Mouse (Mus musculus): Measurements from ENCODE around the gene CN725425. TPM values are rescaled to one million over a fixed set of nuclear protein-coding genes. Genes with fewer than 3 reads are reported as not detected.

CN725425 gene
- polyA plus RNA-seq, 1 experiment from 2014 or later = not detected

DNA sequence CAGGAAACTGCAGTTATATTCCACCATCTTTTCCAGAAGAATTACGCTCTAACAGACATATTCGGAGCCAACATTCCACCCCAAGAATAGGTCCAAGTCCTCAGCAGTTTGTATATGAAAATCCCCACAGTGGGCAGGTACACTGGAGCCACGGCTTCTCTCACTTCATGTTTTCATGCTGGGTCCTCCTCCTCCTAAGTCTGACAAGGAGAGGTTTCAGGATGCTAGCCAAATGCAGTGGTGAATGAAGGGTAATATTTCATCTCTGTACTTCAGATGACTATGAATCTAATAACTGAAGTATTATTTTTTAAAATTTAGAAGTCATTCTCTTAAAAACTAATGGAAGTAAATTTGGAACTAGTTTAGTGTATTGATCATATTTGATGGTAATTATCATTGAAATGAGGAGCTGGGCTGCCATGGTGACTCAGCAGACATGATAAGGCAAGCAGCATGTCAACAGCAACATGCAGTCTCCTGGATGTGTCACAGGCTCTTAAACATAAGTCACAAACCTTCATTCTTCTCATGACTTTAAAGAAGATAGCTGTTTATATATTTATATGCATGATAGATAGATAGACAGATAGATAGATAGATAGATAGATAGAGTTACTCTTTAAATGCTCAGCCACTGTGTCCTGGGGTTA lies 41.5 kb downstream of the CN725425 start:
- H3K36me3 ChIP-seq = no peaks in the 10 kb centered on the region
- no peaks in the 10 kb centered on the region for H3K4me1 ChIP-seq
- no peak overlapping the region for H3K27ac ChIP-seq
- no peak overlapping the region for H3K9ac ChIP-seq
- no peaks in the 10 kb centered on the region for H3K27me3 ChIP-seq
- WGBS = 81% methylated on average over 3 of the region's 3 CpGs
- H3K4me3 ChIP-seq = no peak overlapping the region
- no peak for ATAC-seq (ENCODE audit: borderline replicate concordance, extremely low read depth, low FRiP score, low TSS enrichment)
- no peaks in the 10 kb centered on the region for H3K9me3 ChIP-seq
- H3K4me2 ChIP-seq = no peak overlapping the region

DNA sequence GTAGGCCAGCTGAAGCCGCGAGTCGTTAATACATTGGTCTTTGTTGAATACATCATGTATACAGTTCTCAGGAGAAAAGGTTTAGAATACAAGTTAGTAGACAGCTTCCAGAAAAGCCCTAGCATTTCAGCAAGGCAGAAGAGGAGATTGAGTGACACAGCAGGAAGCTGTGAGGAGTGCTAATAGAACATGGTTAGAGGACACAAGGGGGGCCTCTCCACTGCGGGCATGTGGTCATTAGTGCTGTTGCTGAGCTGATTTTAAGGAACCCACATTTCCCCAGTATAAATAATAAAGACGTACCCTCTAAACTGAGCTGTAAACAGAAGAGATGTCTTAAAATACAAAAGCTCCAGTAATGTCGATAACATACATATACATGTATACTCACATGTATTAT lies 51.5 kb downstream of the CN725425 start:
- H3K27ac ChIP-seq = no peak overlapping the region
- no peaks in the 10 kb centered on the region for H3K27me3 ChIP-seq
- no peak for ATAC-seq (ENCODE audit: borderline replicate concordance, extremely low read depth, low FRiP score, low TSS enrichment)
- H3K9ac ChIP-seq = no peak overlapping the region
- no peaks in the 10 kb centered on the region for H3K9me3 ChIP-seq
- H3K4me2 ChIP-seq = no peak overlapping the region
- 75% methylated on average over 6 of the region's 6 CpGs for WGBS
- 0 out of 2 replicates have a peak, but pooled peaks cover 6% of the 10 kb centered on the region for H3K4me1 ChIP-seq
- H3K36me3 ChIP-seq = no peaks in the 10 kb centered on the region
- no peak overlapping the region for H3K4me3 ChIP-seq

DNA sequence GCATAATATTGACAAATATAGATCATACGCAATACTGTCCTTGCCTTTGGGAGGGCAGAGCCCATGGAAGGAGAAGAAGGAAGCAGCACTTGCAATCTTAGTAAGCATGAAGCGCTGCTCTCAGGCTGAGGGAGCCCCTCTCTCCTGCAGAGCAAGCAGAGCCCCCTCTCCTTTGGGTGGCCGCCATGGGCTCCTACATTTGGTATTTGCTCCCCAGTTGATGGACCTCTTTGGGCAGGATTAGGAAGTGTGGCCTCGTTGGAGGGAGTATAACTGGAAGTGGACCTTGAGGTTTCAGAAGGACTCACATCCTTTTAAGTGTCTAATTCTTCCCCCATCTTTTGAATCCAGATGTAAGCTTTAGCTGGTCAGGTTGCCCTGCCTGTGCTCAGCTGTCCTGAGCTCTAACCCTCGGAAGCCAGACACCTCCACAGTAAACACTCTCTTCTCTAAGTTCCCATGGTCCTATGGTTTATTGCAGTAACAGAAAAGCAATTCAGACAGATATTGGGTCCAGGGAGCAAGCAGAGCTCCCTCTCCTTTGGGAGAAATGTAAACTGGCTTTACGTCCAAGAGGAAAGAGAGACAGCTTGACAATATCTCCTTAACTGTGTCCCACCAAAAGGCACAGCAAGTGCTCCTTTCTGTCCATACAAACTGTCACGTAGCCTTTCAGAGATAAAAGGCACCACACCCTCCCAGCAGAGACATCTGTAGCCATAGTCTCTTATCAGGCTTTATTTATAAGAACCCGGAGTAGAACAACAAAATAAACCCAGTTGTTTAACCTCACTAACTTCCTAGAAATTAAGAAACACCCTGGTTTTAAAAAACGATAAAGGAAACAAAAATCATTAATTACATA lies 52.5 kb downstream of the CN725425 start:
- no peaks in the 10 kb centered on the region for H3K27me3 ChIP-seq
- 55% methylated on average over 9 of the region's 9 CpGs for WGBS
- H3K4me3 ChIP-seq = no peak overlapping the region
- no peak for ATAC-seq (ENCODE audit: borderline replicate concordance, extremely low read depth, low FRiP score, low TSS enrichment)
- H3K4me2 ChIP-seq = no peak overlapping the region
- H3K4me1 ChIP-seq = 0 out of 2 replicates have a peak, but pooled peaks cover 6% of the 10 kb centered on the region
- H3K9ac ChIP-seq = no peak overlapping the region
- H3K27ac ChIP-seq = no peak overlapping the region
- H3K36me3 ChIP-seq = no peaks in the 10 kb centered on the region
- H3K9me3 ChIP-seq = no peaks in the 10 kb centered on the region

DNA sequence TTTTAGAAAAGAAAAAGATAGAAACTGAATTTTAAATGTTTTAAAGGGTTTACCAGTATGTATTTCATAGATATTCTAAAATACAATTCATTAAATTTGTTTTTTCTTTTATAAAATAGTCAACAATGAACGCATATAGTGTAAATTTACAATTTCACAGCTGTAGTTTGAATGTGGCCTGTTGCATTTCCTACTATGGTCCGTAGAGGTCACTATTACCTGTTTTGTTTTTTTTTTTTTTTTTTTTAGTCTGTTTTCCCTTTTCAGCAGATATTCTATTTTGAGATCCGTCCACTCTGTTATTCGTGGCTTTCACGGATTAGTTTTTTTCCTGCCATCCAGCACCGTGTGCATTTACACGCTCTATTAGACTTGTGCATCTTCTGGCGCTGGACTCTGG lies 53.7 kb downstream of the CN725425 start:
- ATAC-seq (ENCODE audit: borderline replicate concordance, extremely low read depth, low FRiP score, low TSS enrichment) = no peak
- no peaks in the 10 kb centered on the region for H3K27me3 ChIP-seq
- no peaks in the 10 kb centered on the region for H3K9me3 ChIP-seq
- H3K4me3 ChIP-seq = no peak overlapping the region
- 47% methylated on average over 8 of the region's 8 CpGs for WGBS
- H3K36me3 ChIP-seq = no peaks in the 10 kb centered on the region
- H3K9ac ChIP-seq = no peak overlapping the region
- H3K4me2 ChIP-seq = no peak overlapping the region
- H3K27ac ChIP-seq = no peak overlapping the region
- H3K4me1 ChIP-seq = 0 out of 2 replicates have a peak, but pooled peaks cover 6% of the 10 kb centered on the region

DNA sequence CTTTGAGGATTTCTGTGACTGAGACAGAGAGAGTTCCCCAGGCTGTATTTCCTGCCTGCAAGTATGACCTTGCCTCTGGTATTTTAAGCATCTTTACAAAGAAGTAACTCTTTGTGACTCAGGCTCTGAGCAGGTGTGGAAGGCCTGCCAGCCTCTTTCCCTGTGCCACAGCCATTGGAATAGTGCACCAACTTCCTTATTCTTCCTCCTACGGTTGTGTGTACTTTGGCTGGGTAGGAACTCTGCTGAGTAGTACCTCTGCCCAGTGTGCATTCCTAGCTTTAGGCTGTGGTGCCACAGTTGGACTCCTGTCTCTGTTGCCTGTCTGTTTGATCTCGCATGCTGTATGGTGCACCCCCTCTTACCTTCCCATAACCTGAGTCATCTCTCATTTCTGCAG lies 56.0 kb downstream of the CN725425 start:
- ATAC-seq (ENCODE audit: borderline replicate concordance, extremely low read depth, low FRiP score, low TSS enrichment) = peak; percentile 75; the same call in 1 of the 2 replicates
- Histone ChIP-seq H3K4me3 (no peak overlapping the region), H3K4me2 (no peak overlapping the region), H3K27ac (peak overlapping the region; percentile 25), H3K4me1 (0 out of 2 replicates have a peak, but pooled peaks cover 6% of the 10 kb centered on the region), H3K9ac (no peak overlapping the region), H3K27me3 (no peaks in the 10 kb centered on the region), H3K9me3 (no peaks in the 10 kb centered on the region), H3K36me3 (no peaks in the 10 kb centered on the region)
- 66% methylated on average over 2 of the region's 2 CpGs for WGBS

DNA sequence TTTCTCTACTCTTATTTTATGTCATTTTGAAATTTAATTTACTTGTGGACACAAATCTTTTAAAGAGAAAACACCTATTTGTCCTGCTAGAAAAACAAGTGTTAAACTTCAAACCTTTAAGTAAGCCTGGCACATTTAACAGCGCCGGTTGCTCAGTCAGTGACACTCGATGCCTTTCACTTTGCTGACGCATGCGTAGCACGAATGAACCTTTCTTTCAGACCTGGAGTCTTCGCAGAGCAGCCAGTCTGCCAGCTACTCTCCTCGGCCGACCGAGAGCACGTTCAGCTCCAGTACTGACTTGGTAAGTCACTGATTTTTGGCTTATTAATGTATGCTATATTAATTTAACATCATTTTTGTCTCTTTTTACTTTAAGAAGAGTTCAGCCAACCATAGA lies 57.8 kb downstream of the CN725425 start:
- no peak overlapping the region for H3K4me3 ChIP-seq
- WGBS = 58% methylated on average over 11 of the region's 11 CpGs

DNA sequence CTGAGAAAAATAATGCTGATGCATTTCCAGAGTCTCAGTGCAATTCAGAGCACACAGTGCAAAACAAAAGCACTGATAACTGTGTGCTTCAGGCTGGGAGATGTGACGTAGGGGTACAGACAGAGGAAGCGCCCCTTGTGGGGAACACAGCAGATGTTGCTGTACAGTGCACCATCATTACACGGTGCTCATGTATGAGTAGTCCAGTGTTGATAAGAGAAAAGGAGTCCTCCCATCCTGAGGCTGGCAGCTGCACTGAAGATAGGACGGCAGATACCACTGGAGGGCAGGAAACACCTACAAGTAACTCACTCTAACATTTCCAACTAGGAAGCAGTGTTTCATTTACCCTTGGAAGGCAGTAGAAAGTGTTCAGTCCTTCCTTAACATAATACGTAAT lies 61.3 kb downstream of the CN725425 start:
- no peak; the same call in 1 of the 2 replicates for ATAC-seq (ENCODE audit: borderline replicate concordance, extremely low read depth, low FRiP score, low TSS enrichment)
- no peaks in the 10 kb centered on the region for H3K27me3 ChIP-seq
- H3K27ac ChIP-seq = no peak overlapping the region
- no peaks in the 10 kb centered on the region for H3K9me3 ChIP-seq
- WGBS = 54% methylated on average over 5 of the region's 5 CpGs
- H3K36me3 ChIP-seq = no peaks in the 10 kb centered on the region
- no peaks in the 10 kb centered on the region for H3K4me1 ChIP-seq
- H3K9ac ChIP-seq = no peak overlapping the region
- no peak overlapping the region for H3K4me3 ChIP-seq
- H3K4me2 ChIP-seq = no peak overlapping the region

More for the DNA sequence above, 57.8 kb downstream of the CN725425 start:
- no peak overlapping the region for H3K9ac ChIP-seq
- no peak overlapping the region for H3K4me2 ChIP-seq
- H3K4me1 ChIP-seq = 0 out of 2 replicates have a peak, but pooled peaks cover 6% of the 10 kb centered on the region
- no peak overlapping the region for H3K27ac ChIP-seq
- H3K27me3 ChIP-seq = no peaks in the 10 kb centered on the region
- no peaks in the 10 kb centered on the region for H3K36me3 ChIP-seq
- no peak for ATAC-seq (ENCODE audit: borderline replicate concordance, extremely low read depth, low FRiP score, low TSS enrichment)
- H3K9me3 ChIP-seq = no peaks in the 10 kb centered on the region

DNA sequence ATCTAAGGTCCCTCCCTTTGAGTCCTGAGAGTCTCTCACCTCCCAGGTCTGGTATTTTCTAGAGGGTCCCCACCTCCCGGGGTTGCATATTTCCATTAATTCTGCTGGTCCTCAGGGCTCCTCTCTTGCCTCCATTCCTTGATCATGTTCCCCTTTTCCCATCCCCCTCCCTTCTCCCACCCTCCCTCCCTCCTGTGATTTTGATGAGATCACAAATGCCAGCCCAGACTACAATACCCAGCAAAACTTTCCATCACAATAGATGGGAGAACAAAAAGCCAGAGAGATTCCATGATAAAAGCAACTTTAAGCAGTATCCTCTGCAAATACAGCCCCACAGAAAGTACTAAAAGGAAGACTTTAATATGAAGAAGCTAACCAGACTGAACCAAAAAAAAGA lies 64.6 kb downstream of the CN725425 start:
- H3K27ac ChIP-seq = no peak overlapping the region
- no peaks in the 10 kb centered on the region for H3K4me1 ChIP-seq
- H3K27me3 ChIP-seq = no peaks in the 10 kb centered on the region
- H3K36me3 ChIP-seq = no peaks in the 10 kb centered on the region
- H3K4me2 ChIP-seq = no peak overlapping the region
- no peak for ATAC-seq (ENCODE audit: borderline replicate concordance, extremely low read depth, low FRiP score, low TSS enrichment)
- WGBS = 93% methylated on average over 1 of the region's 1 CpGs
- H3K4me3 ChIP-seq = no peak overlapping the region
- H3K9me3 ChIP-seq = no peaks in the 10 kb centered on the region
- H3K9ac ChIP-seq = no peak overlapping the region

DNA sequence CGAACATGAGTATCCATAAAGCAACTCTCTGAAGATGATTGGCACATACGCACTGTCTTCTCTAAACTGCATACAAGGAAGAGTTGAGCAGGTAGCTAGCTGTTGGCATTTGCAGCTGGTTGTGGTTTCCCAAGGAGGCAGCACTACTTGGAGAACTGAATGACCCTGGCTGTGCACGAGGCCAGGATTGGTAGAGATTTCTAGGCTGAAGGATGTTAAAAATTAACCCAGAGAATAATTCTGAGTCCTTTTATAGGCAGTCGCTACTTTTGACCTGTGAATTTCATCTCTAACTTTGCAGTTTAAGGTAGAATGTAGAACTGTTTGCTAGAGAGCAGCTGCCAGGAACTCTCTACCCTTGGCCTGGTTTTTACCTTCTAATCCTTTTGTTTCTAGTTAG lies 69.2 kb downstream of the CN725425 start:
- no peak for ATAC-seq (ENCODE audit: borderline replicate concordance, extremely low read depth, low FRiP score, low TSS enrichment)
- no peaks in the 10 kb centered on the region for H3K36me3 ChIP-seq
- H3K9ac ChIP-seq = no peak overlapping the region
- H3K4me2 ChIP-seq = no peak overlapping the region
- no peak overlapping the region for H3K27ac ChIP-seq
- 66% methylated on average over 4 of the region's 4 CpGs for WGBS
- no peaks in the 10 kb centered on the region for H3K9me3 ChIP-seq
- no peak overlapping the region for H3K4me3 ChIP-seq
- no peaks in the 10 kb centered on the region for H3K4me1 ChIP-seq
- H3K27me3 ChIP-seq = no peaks in the 10 kb centered on the region

DNA sequence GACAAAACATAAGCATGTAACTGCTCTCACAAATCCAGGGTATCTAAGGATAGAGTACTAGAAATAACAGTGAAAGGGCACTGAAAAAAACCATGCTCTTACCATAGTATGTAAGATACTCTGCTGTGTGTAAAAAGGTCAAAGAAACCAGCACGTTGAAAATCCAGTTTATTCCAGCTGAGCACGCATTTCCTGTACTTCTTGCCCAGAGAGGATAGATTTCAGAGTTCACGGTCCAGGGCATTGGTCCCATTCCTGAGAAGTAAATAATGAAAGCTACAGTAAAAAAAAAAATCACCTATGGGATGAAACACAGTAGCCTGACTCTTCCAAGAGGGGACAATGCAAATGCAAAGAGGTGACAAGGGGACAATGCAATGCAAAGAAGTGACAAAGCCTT lies 76.7 kb downstream of the CN725425 start:
- 37% methylated on average over 3 of the region's 3 CpGs for WGBS
- no peak overlapping the region for H3K27ac ChIP-seq

DNA sequence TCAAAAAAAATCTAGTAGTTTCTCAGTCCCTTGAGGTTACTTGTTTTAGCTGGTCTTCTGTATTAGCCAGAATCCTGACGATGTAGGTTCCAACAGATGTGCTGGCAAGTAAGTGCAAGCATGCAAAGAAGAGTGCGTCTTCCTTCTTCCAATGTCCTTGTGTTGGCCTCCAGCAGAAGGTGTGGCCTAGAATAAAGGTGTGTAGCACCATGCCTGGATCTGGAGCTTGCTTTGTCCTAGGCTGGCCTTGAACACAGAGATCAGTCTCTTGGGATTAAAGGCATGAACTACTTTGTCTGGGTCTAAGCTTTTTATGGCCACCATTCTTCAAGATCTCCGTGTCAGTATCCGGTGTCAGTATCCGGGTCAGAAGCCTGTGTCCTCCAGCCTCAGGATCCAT lies 80.3 kb downstream of the CN725425 start:
- H3K27me3 ChIP-seq = no peaks in the 10 kb centered on the region
- no peak overlapping the region for H3K9ac ChIP-seq
- no peak overlapping the region for H3K4me2 ChIP-seq
- H3K9me3 ChIP-seq = no peaks in the 10 kb centered on the region
- H3K4me1 ChIP-seq = 0 out of 2 replicates have a peak, but pooled peaks cover 5% of the 10 kb centered on the region
- H3K36me3 ChIP-seq = no peaks in the 10 kb centered on the region
- no peak overlapping the region for H3K4me3 ChIP-seq
- 94% methylated on average over 5 of the region's 5 CpGs for WGBS
- no peak for ATAC-seq (ENCODE audit: borderline replicate concordance, extremely low read depth, low FRiP score, low TSS enrichment)
- no peak overlapping the region for H3K27ac ChIP-seq

More for the DNA sequence above, 76.7 kb downstream of the CN725425 start:
- no peaks in the 10 kb centered on the region for H3K4me1 ChIP-seq
- ATAC-seq (ENCODE audit: borderline replicate concordance, extremely low read depth, low FRiP score, low TSS enrichment) = no peak
- no peak overlapping the region for H3K4me2 ChIP-seq
- no peak overlapping the region for H3K9ac ChIP-seq
- no peak overlapping the region for H3K4me3 ChIP-seq
- H3K9me3 ChIP-seq = no peaks in the 10 kb centered on the region
- H3K27me3 ChIP-seq = no peaks in the 10 kb centered on the region
- H3K36me3 ChIP-seq = no peaks in the 10 kb centered on the region

DNA sequence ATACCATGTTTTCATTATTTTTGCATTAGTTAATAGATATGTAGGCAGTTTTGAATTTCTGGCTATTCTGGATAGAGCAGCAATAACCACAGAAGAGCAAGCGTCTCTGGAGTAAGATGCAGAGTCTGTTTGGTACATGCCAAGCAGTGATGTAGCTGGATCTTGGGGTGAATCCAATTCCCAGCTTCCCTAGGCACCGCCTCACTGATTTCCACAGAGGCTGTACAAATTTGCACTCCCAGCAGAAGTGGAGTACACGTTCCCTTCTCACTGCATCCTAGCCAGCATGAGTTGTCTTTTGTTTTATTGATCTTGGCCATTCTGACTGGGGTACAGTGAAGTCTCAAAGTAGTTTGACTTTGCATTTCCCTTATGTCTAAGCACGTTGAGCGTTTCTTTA lies 82.2 kb downstream of the CN725425 start:
- no peak for ATAC-seq (ENCODE audit: borderline replicate concordance, extremely low read depth, low FRiP score, low TSS enrichment)
- Histone ChIP-seq H3K4me1 (0 out of 2 replicates have a peak, but pooled peaks cover 5% of the 10 kb centered on the region), H3K9ac (no peak overlapping the region), H3K36me3 (no peaks in the 10 kb centered on the region), H3K4me2 (no peak overlapping the region), H3K9me3 (no peaks in the 10 kb centered on the region), H3K4me3 (no peak overlapping the region), H3K27ac (no peak overlapping the region), H3K27me3 (no peaks in the 10 kb centered on the region)
- 83% methylated on average over 5 of the region's 5 CpGs for WGBS
